Mouse (Mus musculus) natural killer cell, adult 2 months (primary cell): ENCODE measurements around the gene Rbbp7.

Experiments used
- DNase-seq, 2 experiments: peaks; one replicate each; pipeline ENCODE4 v3.0.0; 2022; ENCODE audit warnings: low spot score in 2 of 2

Rbbp7 gene

GRCm38 (mm10) chrX:162828016-162828415, 67.8 kb downstream of the Rbbp7 start:
- DNase-seq, result no peak
